Mouse (Mus musculus) E14TG2a.4 (cell line): ENCODE results near the gene Sars.

Experiments used
- H3K27me3 ChIP-seq: 2 replicates; pipeline ENCODE4 v1.6.1; 2014; ENCODE audit warnings: low read length, control low read depth; ENCODE audit not compliant: insufficient read depth
- H3K36me3 ChIP-seq: 2 replicates; pipeline ENCODE4 v1.6.1; 2014; ENCODE audit warnings: low read length, control low read depth; ENCODE audit not compliant: insufficient read depth
- H3K4me1 ChIP-seq: replicated peaks from 2 replicates; pipeline ENCODE4 v1.6.1; 2014; ENCODE audit warnings: low read depth, low read length, control low read depth
- H3K4me3 ChIP-seq: replicated peaks from 2 replicates; pipeline ENCODE4 v1.5.1; 2014; ENCODE audit warnings: mild to moderate bottlenecking, low read length
- H3K9me3 ChIP-seq: 2 replicates; pipeline ENCODE4 v1.6.1; 2014; ENCODE audit warnings: low read length, control low read depth
- CTCF ChIP-seq: conservative IDR thresholded peaks from 2 replicates; pipeline ENCODE4 v1.5.1; 2014; ENCODE audit warnings: low read length
- NANOG ChIP-seq: IDR thresholded peaks from 2 replicates; pipeline ENCODE4 v1.6.1; 2014; ENCODE audit warnings: borderline replicate concordance, low read length, mixed read lengths
- POU5F1 ChIP-seq: IDR thresholded peaks from 2 replicates; pipeline ENCODE4 v1.6.1; 2014; ENCODE audit warnings: low read length, borderline replicate concordance

Sars gene

DNA sequence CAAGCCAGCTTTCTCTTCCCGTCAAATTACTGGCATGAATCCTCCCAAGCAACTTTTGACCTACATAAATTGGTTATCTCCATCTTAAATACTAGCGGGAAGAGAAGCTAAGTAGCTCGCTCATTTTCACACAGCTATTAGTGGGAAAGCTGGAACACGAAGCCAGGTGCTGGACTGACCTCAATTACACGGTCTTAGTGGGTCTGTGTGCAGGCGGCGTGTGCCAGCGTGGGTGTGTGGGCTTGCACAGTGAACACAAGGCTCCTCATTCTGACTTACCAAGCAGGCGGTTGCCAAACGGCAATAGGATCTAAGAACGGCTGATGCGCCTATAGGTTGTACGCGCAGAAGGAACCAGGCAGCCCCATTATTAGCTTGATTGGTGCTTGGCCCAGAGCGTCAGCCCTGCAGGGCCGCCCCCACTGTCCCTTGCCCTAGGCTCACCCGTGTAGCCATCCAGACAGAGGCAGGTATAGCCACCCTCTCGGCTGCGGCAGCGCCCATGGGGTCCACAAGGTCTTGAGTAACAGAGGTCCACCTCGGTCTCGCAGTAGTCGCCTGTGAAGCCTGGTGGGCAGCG, 38.6 kb downstream of the Sars start:
- Histone ChIP-seq H3K4me3 (peak overlapping the region; percentile 64), H3K9me3 (no peaks in the 10 kb centered on the region), H3K36me3 (no peaks in the 10 kb centered on the region), H3K4me1 (peaks cover 68% of the 10 kb centered on the region), H3K27me3 (peaks cover 78% of the 10 kb centered on the region)
- no peak for TF ChIP-seq NANOG
- TF ChIP-seq POU5F1, result no peak
- no peak for TF ChIP-seq CTCF

DNA sequence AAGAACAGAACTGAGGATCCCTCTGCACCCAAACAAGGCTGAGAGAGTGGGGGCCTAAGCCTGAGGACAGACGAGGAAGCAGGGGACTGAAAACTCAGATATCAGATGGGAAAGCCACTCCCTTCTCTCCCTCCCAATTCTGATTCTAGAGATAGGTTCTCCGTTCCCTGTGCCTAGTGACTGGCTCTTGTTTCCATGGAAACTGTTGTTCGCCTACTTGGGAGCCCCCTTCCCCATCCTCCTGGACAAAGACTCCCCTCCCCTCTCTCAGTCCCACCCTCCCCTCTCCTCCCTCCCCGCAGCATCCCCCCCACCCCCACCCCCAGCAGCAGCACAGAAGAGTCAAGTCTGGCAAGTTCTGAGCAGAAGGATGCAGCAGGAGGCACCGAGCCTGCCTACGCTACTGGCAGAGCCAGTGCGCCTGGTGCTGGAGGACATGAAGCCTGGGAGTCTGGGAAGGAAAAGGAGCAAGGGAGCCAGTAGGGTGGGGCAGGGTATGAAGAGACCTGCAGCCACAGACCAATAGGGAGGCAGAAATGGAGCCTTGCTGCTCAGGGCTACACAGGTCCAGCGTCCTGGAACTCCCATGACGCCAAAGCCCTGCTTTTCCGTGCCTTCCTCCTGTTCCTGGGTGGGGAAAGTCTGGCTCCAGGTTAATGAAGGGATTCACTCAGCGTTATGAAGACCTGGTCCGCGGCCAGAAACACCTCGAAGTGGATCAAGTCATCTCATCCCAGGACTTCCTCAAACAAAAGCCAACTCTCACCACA, 39.3 kb downstream of the Sars start:
- no peak for TF ChIP-seq CTCF
- no peak for TF ChIP-seq POU5F1
- TF ChIP-seq NANOG, result no peak
- no peaks in the 10 kb centered on the region for H3K36me3 ChIP-seq

DNA sequence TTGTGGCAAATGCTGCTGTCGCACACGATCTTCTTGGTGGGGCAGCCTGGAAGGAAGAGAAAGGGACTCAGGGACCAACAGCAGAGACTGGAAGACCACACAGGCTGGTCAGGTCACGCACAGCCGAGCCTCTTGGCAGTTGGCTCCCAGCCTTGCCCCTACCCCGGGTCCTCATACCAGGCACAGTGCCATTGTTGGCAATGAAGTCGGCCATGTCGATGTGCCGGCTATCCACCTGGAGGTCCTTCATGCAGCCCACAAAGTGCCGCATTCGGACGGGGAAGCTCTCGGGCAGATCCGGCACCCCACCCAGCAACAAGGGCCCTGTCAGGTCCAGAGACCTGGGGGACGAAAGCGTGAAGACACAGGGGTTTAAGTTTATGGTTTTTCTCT, 42.5 kb downstream of the Sars start:
- TF ChIP-seq NANOG, result no peak
- no peak for TF ChIP-seq CTCF
- no peak for TF ChIP-seq POU5F1
- Histone ChIP-seq H3K9me3 (no peaks in the 10 kb centered on the region), H3K4me3 (peak overlapping the region; percentile 60), H3K27me3 (peaks cover 87% of the 10 kb centered on the region), H3K36me3 (no peaks in the 10 kb centered on the region), H3K4me1 (peaks cover 73% of the 10 kb centered on the region)

More for the DNA sequence above, 39.3 kb downstream of the Sars start:
- no peaks in the 10 kb centered on the region for H3K9me3 ChIP-seq
- H3K4me1 ChIP-seq, result peaks cover 66% of the 10 kb centered on the region
- H3K27me3 ChIP-seq, result peaks cover 84% of the 10 kb centered on the region
- H3K4me3 ChIP-seq, result peak overlapping the region; percentile 64

DNA sequence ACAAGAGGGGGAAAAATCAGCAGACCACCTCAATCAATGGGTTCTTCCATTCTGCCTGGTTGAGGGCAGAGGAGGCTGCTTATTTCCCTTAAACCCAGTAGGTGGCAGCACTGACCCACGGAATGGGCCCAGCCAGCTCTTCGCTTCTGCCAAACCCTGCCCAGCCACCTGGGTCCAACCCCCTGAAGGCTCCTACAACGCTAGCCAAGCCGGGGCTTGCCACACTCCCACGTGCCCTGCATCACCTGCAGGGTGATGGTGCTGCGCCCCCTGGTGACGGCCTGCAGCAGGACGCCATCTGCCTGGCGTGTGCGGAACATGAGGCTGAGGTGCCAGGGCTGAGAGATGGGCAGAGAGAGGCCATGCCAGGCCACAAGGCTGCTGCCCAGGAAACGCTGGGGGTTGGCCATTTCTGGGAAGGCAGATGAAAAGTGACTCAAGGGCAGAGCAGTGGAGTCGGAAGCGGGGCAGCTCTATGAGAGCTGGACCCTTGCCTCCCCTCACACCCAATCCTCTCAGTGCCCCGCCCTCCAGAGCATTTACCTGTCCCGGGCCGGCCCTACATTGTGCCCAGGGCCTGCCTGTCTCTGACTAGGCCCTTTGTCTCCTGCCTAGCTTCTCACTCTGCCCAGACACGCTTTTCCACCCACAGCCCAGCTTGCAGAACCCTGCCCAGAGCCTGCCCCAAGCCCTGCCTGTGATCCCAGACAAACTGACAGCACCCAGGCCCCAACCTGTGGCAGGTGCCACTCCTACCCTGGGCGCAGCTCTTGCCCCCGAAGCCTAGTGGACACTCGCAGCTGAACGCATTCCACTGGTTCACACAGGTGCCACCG, 43.1 kb downstream of the Sars start:
- H3K4me3 ChIP-seq, result peak overlapping the region; percentile 60
- H3K36me3 ChIP-seq, result no peaks in the 10 kb centered on the region
- peaks cover 74% of the 10 kb centered on the region for H3K4me1 ChIP-seq
- H3K27me3 ChIP-seq, result peaks cover 87% of the 10 kb centered on the region
- TF ChIP-seq POU5F1, result no peak
- TF ChIP-seq CTCF, result peak; percentile 64
- no peak for TF ChIP-seq NANOG
- no peaks in the 10 kb centered on the region for H3K9me3 ChIP-seq

DNA sequence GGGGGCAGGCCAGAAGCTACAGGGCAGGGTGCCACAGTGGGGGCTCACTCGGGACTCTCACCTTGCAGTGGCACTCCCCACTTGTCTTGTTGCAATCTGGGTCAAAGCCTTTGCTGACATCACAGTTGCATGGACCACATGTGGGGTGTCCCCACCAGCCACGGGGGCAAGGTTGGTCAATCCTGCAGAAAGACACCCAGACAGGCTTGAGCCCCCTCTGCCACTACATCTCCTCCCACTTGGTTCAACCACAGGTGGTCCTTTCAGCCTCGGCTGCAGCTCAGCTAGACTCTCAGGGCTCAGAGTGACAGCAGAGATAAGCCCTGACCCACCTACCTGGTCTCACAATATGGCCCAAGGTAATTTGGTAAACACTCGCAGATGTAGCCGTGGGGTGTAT, 44.6 kb downstream of the Sars start:
- TF ChIP-seq NANOG, result no peak
- no peak for TF ChIP-seq CTCF
- TF ChIP-seq POU5F1, result no peak
- Histone ChIP-seq H3K9me3 (no peaks in the 10 kb centered on the region), H3K4me3 (no peak overlapping the region), H3K27me3 (peaks cover 89% of the 10 kb centered on the region), H3K36me3 (no peaks in the 10 kb centered on the region), H3K4me1 (peaks cover 75% of the 10 kb centered on the region)

DNA sequence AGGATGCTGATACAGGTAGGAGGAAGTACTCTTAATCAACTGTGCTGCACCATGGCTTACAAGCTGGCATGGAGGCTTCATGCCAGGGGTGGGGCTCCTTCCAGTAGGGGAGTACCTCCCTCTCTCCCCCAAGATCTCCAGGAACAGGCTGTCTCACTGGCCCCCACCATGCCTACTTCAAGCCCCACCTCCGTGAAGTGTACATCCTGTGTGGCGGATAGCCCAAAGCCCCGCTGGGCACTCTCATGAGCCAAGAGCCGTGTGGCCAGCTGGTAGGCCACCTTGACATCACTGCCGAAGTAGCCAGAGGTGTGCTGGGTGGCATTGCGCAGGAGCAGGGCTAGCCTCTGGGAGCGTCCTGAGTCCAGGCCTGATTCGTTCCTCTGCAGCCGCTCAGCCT, 46.7 kb downstream of the Sars start:
- H3K36me3 ChIP-seq, result no peaks in the 10 kb centered on the region
- H3K4me3 ChIP-seq, result peak overlapping the region; percentile 63
- peaks cover 85% of the 10 kb centered on the region for H3K27me3 ChIP-seq
- no peaks in the 10 kb centered on the region for H3K9me3 ChIP-seq
- TF ChIP-seq CTCF (no peak), NANOG (no peak), POU5F1 (no peak)
- H3K4me1 ChIP-seq, result peaks cover 66% of the 10 kb centered on the region

DNA sequence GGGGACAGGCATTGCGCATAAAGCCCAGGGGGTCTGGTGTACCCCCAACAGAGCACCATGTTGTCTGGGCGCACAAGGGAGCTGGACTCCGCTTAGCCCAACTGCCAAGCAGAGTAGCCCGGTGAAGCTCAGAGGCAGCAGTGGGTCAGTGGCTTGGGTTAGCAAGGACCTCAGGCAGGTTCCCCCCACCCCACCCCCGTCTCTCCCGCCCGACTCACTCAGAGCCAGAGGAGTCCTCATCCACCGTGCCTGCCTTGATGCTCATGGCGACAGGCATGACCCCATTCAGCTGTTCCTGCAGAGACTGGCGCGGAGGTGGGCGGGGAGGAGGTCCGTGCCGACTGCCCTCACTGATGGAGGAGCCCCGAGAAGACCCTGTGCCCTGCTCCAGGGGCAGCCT, 52.2 kb downstream of the Sars start:
- H3K36me3 ChIP-seq, result peaks cover 11% of the 10 kb centered on the region
- H3K4me1 ChIP-seq, result peaks cover 64% of the 10 kb centered on the region
- TF ChIP-seq CTCF (no peak), POU5F1 (no peak), NANOG (no peak)
- no peaks in the 10 kb centered on the region for H3K9me3 ChIP-seq
- peak overlapping the region; percentile 50 for H3K4me3 ChIP-seq
- H3K27me3 ChIP-seq, result peaks cover 56% of the 10 kb centered on the region

DNA sequence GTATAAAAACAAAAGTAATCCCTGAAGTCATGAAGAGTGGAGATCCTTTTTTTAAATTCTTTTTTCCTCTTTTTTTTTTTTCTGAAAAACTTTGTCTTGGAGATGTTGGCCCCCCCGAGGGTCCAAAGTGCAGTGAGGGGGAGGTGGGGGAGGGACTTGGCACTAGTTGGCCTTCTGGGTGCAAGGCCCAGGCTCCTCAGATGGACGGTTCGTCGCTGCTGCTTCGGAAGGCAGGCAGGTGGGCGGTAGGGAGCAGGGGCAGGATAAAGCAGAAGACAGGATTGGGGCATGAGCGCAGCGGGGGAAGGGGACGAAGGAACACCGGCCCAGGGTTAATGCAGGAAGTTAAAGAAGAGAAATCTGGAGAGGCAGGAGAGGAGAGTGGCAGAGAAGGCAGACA, 52.7 kb downstream of the Sars start:
- Histone ChIP-seq H3K9me3 (no peaks in the 10 kb centered on the region), H3K36me3 (peaks cover 16% of the 10 kb centered on the region), H3K27me3 (peaks cover 51% of the 10 kb centered on the region), H3K4me1 (peaks cover 64% of the 10 kb centered on the region), H3K4me3 (peak overlapping the region; percentile 50)
- TF ChIP-seq POU5F1, result no peak
- TF ChIP-seq CTCF, result no peak
- TF ChIP-seq NANOG, result no peak
